Mouse (Mus musculus): ENCODE measurements around the gene Ccne1.

Gene Ccne1

GRCm38 (mm10) chr7:38104097-38104496, 3.2 kb downstream of the Ccne1 start:
- in situ Hi-C loops (cut with MboI, MseI), result no loop called here

GRCm38 (mm10) chr7:38094353-38094752, 13.0 kb downstream of the Ccne1 start:
- in situ Hi-C loops (cut with MboI, MseI), result no loop called here

GRCm38 (mm10) chr7:38093101-38093500, 14.2 kb downstream of the Ccne1 start:
- in situ Hi-C loops (cut with MboI, MseI), result no loop called here

GRCm38 (mm10) chr7:38089930-38090675, 17.2 kb downstream of the Ccne1 start:
- in situ Hi-C loops (cut with MboI, MseI), result no loop called here

GRCm38 (mm10) chr7:38088456-38088855, 18.9 kb downstream of the Ccne1 start:
- in situ Hi-C loops (cut with MboI, MseI), result no loop called here

GRCm38 (mm10) chr7:38087856-38088255, 19.5 kb downstream of the Ccne1 start:
- in situ Hi-C loops (cut with MboI, MseI), result no loop called here

GRCm38 (mm10) chr7:38086401-38086800, 20.9 kb downstream of the Ccne1 start:
- in situ Hi-C loops (cut with MboI, MseI), result no loop called here

GRCm38 (mm10) chr7:38085573-38086211, 21.6 kb downstream of the Ccne1 start:
- in situ Hi-C loops (cut with MboI, MseI), result no loop called here

- in situ Hi-C loops (cut with MboI, MseI), result no loop called here
Measured at GRCm38 (mm10) chr7:38084778-38085572, 22.4 kb downstream of the Ccne1 start.

GRCm38 (mm10) chr7:38082971-38083370, 24.4 kb downstream of the Ccne1 start:
- in situ Hi-C loops (cut with MboI, MseI), result no loop called here

GRCm38 (mm10) chr7:38077189-38077588, 30.1 kb downstream of the Ccne1 start:
- in situ Hi-C loops (cut with MboI, MseI), result no loop called here

GRCm38 (mm10) chr7:38075487-38075886, 31.8 kb downstream of the Ccne1 start:
- in situ Hi-C loops (cut with MboI, MseI), result no loop called here

- in situ Hi-C loops (cut with MboI, MseI), result loop anchor here (5.0 kb wide), 2 partner anchors 43 to 57 kb away; no protein-coding TSS in a partner anchor
Measured at GRCm38 (mm10) chr7:38074920-38075319, 32.4 kb downstream of the Ccne1 start.

- in situ Hi-C loops (cut with MboI, MseI), result loop anchor here (5.0 kb wide), 2 partner anchors 42 to 58 kb away; no protein-coding TSS in a partner anchor
Measured at GRCm38 (mm10) chr7:38074514-38074913, 32.8 kb downstream of the Ccne1 start.

- in situ Hi-C loops (cut with MboI, MseI), result loop anchor here (5.0 kb wide), 2 partner anchors 41 to 59 kb away; no protein-coding TSS in a partner anchor
Measured at GRCm38 (mm10) chr7:38073782-38074181, 33.6 kb downstream of the Ccne1 start.

- in situ Hi-C loops (cut with MboI, MseI), result loop anchor here (5.0 kb wide), 2 partner anchors 39 to 61 kb away; no protein-coding TSS in a partner anchor
Measured at GRCm38 (mm10) chr7:38071065-38071464, 36.3 kb downstream of the Ccne1 start.

- in situ Hi-C loops (cut with MboI, MseI), result loop anchor here (5.0 kb wide), 2 partner anchors 38 to 62 kb away; no protein-coding TSS in a partner anchor
Measured at GRCm38 (mm10) chr7:38070663-38071062, 36.7 kb downstream of the Ccne1 start.

- in situ Hi-C loops (cut with MboI, MseI), result no loop called here
Measured at GRCm38 (mm10) chr7:38064431-38064830, 42.9 kb downstream of the Ccne1 start.

- in situ Hi-C loops (cut with MboI, MseI), result no loop called here
Measured at GRCm38 (mm10) chr7:38061060-38061970, 46.0 kb downstream of the Ccne1 start.

GRCm38 (mm10) chr7:38059636-38060330, 47.6 kb downstream of the Ccne1 start:
- in situ Hi-C loops (cut with MboI, MseI), result no loop called here

Data from regulatory T cell (primary cell).